Mouse (Mus musculus) heart, postnatal 25 days (tissue): ENCODE results near the gene Magoh. TPM values are rescaled to one million over a fixed set of nuclear protein-coding genes. Genes with fewer than 3 reads are reported as not detected.

Experiments used
- DNase-seq: peaks from one replicate; pipeline ENCODE4 v3.0.0; 2022; ENCODE audit warnings: low spot score
- intact Hi-C: fragments of 180-260 bp; cut with DNase I; formaldehyde crosslinking; loops from one replicate; pipeline ENCODE4 v1.15.1; 2025
- total RNA-seq, 2 experiments: library from RNA; stranded (reverse); gene quantifications; 2 replicates each; pipeline ENCODE4 v1.2.3; 2021

The Magoh gene
- total RNA-seq: 10 to 100 TPM; 42.2 to 47.8 TPM

DNA sequence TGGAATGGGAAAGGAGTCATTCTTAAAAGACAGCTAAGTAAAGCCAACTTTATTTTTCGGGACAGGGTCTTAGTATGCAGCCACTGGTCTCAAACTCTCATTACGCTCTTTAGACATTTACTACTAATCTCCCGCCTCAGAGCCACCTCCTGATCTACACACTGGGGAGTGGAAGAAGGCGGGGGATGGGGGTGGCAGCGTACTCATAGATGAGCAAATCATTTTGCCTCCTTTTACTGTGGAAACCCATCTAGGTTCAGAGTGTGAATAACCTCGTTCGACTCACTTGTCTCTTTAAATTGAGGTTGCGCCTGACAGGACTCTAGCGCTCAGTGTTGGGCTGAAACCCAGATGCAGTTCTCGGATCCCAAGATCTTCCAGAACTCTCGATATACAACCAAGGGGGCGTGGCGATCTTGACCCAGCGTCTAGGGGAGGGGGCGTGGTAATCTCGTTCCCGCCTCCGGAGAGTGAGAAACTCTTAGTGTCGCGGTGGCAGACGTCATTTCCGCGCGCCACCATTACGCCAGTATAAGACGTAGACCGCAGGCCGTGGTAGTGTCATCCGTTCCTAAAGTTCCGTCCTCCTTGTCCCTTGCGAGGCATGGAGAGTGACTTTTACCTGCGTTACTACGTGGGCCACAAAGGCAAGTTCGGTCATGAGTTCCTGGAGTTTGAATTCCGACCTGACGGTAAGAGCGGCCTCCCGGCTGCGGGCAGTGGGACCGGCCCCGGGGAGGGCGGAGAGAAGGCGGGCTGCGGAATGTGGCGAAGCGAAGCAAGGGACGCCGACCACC lies at the start of gene Magoh:
Magoh (plus strand) TSS at position 502 of the 797 bp plus-strand sequence.
- peak; percentile 89 for DNase-seq
- intact Hi-C loops: no loop called here

DNA sequence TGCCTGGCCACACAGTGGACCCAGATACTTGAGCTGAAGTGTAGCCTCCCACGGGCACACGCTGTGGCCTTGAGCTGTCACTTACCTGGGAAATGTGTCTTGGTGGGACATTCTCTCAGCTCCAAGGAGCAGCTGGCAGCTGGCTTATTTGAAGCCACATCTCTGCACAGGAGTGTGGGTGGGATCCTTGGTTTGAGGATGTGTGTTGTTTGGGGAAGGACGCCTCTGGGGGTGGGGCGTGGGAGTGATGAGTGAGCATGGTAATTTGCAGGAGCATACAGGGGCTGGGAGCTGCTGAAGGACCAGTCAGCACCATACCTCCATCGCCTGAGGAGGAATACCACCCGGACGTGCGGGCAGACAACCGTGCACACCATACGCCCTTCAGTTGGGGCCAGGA lies 49.4 kb upstream of the Magoh start:
- intact Hi-C loops: no loop called here
- no peak for DNase-seq

DNA sequence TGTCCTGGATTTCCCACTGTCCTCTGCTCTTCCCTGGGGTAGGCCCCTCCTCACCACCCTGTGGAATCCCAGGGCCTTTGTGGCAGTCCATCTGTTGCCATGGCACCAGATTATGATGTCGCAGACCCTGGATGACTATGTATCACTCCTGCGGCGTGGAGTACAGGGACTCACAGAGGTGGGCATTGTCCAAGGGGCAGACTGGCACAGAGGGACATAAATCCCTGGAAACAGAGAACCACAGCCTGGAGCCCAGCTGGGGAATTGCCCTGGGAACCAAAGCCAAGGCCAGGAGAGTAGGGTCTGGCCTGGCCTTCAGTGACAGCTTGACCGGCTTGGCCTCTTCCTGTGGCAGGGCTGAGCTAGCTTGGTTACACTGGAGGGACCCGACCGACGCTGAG lies 48.7 kb upstream of the Magoh start:
- intact Hi-C loops: no loop called here
- no peak for DNase-seq

DNA sequence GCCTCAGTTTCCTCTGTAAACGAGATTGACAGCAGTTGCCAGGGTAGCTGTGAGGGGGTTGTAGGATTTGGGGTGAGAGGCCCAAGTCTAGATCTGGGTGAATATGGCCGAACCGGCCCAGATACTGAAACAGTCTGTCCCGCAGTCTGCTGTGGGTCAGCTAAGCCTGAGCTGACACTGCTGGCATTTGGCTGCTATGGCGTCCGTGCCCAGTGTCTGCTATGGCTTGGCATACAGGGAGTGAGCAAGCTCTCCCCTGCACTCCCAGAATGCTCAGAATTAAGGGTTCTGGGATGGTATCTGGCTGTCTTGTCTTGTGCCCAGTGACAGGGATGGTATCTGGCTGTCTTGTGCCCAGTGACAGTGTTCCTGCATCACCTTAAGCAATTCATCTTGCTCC lies 47.9 kb upstream of the Magoh start:
- intact Hi-C loops: no loop called here
- DNase-seq: no peak

DNA sequence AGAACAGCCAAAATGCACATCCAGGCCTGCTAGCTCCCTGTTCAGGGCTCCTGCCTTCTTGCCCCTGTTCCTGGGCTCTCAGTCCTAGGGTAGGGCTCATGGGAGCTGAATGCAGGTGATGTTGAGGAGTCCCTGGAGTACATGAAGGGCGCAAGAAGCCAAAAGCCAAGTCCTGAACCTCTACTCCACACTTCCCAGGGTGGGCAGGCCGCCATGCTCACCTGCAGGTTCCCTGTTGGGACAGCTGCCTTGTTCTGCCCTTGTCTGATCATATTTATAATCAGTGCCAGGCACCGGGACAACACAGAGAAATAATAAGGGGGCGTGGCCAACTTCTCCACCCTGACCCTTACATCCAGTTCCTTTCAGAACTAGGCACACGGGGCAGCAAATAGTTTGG lies 46.0 kb upstream of the Magoh start:
- DNase-seq: no peak
- intact Hi-C loops: no loop called here

DNA sequence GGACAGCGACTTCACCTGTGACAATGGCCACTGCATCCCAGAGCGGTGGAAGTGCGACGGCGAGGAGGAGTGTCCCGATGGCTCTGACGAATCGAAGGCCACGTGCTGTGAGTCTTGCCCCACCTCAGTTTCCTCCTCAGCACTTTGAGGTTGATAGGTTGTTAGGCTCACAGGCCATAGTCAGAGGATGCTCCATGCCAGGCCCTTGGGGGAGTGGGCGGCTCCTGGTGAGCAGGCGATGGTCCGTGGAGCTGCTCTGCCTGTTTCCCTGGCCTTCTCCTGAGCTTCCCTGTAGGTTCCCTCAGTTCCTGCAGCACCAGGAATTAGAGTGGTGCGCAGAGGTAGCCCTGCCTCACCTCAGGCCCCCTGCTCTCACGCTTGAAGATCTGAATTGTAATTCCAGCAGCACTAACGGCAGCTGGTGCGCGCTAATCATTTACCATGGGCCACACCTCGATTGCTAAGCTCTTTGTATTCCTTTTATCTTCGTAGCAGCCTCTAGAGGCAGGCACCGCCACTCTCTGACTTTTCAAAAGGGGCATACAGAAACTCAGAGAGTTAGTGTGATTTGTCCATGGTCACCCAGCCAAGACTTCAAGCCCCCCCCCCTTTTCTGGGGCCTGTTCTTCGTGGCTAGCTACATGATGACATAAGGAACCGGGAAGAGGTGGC lies 44.8 kb upstream of the Magoh start:
- DNase-seq: no peak
- intact Hi-C loops: no loop called here

DNA sequence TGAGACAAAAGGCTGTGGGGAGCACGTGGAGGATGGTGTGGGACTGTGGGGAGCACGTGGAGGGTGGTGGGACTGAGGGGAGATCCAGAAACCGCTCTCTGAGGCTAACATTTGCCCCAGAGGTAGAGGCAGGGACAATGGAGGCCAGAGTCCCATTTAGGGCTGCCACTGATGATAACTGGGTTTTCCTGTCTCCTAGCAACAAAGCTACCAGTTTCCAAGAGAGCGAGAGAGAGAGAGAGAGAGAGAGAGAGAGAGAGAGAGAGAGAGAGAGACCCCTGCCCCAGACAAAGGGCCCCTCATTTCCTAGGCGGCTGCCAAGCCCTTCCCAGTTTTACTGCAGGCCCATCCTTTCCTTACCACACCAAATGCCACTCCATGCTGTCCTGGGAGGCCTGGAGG lies 44.0 kb upstream of the Magoh start:
- intact Hi-C loops: no loop called here
- DNase-seq: no peak

DNA sequence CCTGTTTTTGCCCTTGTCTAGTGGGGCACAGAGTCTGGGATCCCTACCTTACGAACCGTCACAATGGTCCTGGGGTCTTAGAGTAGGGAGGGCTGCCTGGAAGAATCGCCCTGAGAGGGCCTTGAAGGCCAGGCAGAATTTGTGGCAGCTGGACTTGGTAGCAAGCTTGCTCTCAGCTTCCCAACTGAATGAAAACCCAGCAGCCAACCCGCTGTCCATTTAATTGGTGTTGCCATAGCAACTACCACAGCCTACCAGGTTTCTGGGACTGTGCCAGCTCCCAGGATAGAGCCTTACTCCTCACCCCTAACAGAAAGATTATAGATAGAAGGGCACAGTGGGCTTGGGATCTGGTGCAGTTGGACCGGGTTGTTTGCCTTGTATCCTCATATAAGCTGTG lies 42.8 kb upstream of the Magoh start:
- intact Hi-C loops: no loop called here

DNA sequence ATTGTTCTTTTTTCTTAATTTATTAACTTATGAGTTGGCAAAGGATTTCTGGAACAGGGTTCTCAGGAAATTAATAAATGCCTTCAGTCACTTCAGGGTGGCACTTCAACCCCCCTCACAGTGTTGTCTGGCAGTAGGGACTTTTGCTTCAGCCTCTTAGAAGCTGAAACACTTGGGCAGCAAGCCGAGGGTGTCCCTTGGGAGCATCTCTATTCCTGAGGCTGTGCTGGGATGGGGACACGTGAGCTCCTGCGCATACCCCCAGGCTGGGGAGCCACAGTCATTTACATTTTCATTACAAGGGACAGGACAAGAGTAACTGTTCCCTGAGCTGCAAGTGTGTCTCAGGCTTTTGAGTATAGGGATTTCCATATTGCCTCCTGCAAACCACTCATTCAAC lies 41.6 kb upstream of the Magoh start:
- intact Hi-C loops: no loop called here
- no peak for DNase-seq

More for the DNA sequence above, 42.8 kb upstream of the Magoh start:
- DNase-seq: no peak

DNA sequence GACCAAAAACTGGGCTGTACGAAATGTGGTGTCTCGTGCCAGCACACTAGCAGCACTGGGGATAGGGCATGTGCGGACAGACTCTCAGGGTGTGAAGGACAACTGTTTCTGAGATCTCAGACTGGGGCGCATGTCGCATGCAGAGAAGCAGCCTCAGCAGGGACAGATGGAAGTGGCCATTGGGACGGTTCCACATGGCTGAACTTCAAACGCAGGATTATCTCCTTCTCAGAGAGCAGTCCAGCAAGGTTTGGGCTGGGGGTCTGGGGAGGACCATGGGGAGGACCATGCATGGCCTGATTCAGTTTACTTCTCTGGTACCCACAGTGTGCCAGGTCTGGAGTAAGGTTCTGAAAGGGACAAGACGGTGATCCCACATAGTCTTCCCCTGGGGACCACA lies 35.9 kb upstream of the Magoh start:
- no peak for DNase-seq
- intact Hi-C loops: loop anchor here (10.0 kb wide), 1 partner anchor 419 kb away; no protein-coding TSS in a partner anchor

DNA sequence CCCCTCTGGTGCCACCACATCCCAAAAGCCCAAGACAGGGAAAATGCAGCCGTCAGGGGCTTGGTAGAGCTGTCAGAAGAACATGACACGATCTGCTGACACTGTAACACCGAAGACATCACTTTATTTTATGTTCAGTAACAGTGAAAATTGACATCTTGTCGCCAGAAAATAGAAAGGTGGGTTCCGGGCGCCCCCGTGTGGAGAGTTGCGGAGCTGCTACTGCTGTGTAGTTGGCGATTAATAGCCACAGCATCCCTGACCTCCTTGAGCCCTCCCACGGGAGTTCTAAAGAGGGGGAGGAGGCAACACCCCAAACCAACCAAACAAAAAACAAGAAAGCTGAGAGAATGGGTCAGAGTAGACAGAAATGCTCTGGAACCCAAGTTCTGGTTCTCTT lies 34.6 kb upstream of the Magoh start:
- no peak for DNase-seq
- intact Hi-C loops: loop anchor here (1.0 to 10.0 kb wide), 2 partner anchors 107 to 420 kb away; no protein-coding TSS in a partner anchor

DNA sequence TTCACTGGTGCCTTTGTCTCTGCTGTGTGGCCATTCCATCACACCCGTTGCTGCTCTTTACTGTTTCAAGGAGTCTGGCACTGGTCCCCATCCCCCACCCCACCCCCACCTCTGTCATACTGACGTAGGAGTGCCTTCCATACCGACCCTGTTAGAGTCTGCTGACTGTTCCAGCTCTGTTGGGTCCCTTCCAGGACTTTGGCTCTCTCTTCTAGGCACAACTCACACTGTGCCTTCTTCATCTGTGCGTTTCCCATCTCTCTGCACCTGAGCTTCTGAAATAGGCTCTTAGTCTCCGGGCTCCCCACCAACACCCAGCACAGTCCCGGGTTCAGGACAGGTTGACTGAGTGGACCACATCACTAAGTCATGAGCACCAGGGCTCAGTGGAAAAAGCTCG lies 32.8 kb upstream of the Magoh start:
- intact Hi-C loops: loop anchor here (10.0 kb wide), 1 partner anchor 422 kb away; no protein-coding TSS in a partner anchor
- DNase-seq: no peak

DNA sequence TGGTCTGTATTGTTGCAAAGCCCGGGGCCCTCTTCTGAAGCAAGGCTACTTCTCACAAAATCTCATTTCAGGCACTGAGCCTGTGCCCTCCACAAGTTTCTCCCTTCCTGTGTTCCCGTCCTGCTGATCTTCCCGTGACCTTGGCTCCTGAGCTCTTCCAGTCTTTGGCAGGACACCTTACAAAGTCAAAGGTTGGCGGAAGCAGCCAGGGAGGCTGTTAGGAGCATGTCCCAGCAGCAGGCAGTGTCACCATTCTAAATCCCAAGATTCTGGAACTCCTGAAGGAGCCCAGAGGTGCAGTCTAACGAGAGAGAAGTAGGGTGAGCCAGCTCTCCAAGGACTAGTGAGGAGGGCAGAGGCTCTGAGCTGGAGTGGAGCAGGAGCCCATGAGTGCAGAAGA lies 31.0 kb upstream of the Magoh start:
- DNase-seq: no peak

DNA sequence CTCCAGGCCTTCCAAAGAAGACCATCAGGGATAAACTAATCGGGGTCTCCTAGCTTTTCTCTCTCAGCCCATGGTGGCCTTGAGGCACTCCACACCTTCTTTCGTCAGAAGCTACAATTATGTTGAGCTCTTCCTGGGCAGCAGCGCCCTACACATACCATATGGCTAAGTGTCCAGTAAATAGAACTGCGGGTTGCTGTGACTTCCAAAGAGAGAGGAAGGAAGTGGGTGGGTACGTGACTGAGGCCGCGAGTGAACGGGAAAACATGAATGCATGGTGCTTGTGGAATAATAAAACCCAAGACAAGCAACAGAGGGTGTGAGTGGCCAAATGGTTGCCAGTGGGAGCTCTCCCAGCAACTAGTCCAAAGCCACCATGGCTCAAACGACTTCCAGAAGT lies 29.9 kb upstream of the Magoh start:
- intact Hi-C loops: loop anchor here (10.0 kb wide), 1 partner anchor 425 kb away; no protein-coding TSS in a partner anchor
- no peak for DNase-seq

More for the DNA sequence above, 31.0 kb upstream of the Magoh start:
- intact Hi-C loops: loop anchor here (10.0 kb wide), 1 partner anchor 424 kb away; no protein-coding TSS in a partner anchor

DNA sequence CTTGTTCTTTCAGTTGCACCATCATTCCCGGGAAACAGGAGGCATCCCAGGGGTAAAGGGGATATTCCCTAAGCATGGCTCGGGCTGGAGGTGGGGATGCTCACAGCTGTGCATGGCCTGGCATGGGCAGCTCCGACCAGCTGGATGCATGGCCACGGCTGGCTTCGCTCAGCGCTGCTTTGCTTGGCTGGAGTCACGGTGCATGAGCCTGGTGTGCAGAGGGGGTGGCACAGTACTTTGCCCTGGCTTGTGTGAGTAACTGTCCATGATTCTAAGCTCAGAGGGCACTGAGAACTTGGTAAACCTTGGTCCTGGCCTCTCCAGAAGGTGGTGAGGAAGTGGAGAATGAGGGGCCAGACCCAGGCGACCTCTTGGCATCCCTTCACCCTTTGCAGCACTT lies 29.5 kb upstream of the Magoh start:
- intact Hi-C loops: no loop called here
- no peak for DNase-seq

DNA sequence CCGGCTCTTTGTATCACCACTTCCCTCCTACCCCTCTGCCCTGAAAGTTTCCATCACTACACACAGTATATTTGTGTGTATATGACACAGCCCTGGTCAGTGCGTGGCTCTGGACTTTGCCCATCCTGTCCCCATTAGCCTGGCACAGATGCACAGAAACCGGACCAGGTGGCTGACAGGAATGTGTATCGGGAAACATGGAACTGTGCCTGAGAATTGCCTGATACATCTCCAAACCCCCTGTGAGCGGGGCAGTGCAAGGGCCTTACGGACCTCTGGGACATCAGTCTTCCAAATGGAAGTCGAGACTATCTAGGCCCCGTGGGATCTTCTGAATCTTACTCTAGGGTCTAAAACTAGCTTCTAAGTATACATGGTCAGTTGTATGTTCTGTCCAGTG lies 26.2 kb upstream of the Magoh start:
- no peak for DNase-seq
- intact Hi-C loops: no loop called here

DNA sequence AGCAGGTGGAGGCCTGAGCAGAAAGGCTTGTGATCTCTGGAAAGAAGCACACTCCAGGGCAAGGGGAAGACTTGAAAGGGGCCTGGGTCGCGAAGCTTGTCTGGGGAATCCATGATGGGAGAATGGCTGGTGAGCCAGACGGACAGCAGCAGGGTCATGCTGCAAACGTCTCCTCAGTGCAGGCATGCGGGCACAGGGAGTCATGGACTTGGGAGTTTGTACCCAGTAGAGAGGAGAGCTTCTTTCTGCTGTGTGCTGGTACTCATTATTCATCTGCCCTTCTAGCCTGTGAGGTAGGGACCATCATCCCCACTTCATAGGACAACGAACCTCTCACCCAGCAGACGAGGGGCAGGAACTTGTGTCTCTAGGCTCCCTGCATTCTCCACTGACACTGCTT lies 25.7 kb upstream of the Magoh start:
- no peak for DNase-seq
- intact Hi-C loops: no loop called here

DNA sequence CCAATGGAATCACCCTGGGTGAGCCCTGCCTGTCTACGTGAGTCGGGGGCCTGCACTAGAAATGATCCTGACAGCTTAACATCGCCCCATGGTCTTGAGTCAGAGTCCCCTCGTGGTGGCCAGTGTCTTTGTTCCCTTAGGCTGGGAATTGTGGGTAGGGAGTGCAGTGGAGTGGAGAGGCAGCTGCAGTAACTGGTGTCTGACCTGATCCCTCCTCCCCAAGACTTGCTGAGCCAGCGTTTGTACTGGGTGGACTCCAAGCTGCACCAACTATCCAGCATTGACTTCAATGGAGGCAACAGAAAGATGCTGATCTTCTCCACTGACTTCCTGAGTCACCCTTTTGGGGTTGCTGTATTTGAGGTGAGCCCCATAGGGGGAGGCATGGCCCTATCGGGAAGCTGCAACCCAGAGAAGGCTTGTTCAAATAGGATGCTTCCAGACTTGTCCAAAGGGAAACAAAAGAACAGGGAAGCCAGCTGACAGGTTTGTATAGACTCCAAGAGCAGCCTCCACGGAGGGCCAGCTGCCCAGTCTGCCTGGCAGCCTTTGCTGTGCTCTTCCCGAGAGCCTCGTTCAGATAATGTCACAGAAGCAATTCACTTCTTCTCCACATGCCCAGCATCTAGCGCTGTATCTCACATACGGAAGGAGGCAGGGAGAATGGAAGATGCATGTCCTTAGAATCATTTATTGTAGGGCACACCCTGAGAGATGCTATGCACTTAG lies 22.4 kb upstream of the Magoh start:
- no peak for DNase-seq
- intact Hi-C loops: no loop called here

DNA sequence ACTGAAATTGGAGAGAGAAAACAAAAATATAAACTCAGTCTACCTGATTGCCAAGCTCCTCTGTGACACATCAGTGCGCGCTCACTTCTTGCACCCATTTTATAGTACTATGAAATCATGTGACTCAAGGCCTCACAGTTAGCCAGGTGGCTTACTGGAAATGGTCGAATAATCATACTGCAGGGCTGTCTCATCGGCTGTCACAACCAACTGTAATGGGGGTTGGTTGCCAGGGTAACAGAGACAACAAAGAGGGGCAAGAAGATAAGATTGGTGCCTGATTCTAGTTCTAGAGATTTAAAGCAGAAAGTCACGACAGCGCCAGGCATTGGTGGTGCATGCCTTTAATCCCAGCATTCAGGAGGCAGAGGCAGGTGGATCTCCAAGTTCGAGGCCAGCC lies 20.6 kb upstream of the Magoh start:
- intact Hi-C loops: no loop called here
- DNase-seq: no peak

DNA sequence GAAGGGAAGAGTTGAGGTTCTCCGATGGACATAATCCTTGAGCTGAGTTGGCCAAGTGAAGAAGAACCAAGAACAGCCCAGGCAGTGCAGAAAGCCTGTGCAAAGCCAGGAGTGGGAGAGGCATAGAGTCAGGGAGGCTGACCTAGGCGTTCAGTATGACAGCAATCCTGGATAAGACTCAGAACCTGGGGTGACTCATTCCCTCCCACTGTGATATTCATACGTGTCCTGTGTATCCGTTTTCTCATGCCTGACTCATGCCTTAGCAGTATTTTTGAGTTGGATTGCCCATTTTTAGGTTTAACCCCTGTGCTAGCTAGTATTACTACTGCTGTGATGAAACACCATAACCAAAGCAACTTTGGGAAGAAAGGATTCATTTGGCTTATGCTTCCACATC lies 14.7 kb upstream of the Magoh start:
- intact Hi-C loops: no loop called here
- DNase-seq: no peak

DNA sequence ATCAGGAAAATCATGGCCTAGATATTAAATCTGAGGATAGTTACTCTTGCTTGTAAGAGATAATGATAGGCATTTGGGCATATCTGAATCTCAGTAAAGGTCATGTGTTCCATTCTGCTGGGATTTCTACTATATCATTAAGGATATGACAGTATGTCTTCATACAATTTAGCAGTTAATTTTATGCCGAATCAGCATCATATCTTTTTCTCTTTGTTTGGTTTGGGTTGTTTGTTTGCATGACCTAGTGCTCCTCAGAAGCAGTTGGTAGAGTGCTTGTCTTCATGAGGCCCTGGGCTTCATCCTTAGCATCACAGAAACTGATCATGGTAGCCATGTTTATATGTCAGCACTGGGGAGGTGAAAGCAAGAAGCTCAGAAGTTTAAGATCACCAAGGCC lies 2.1 kb downstream of the Magoh start:
- intact Hi-C loops: no loop called here
- no peak for DNase-seq
